Mouse (Mus musculus) right cerebral cortex, postnatal 36 days (tissue): ENCODE results near the gene Ugt1a6a.

Experiments
- DNase-seq, 2 experiments: peaks; one replicate each; pipeline ENCODE4 v3.0.0; 2022; ENCODE audit warnings: low spot score in 2 of 2, mixed read lengths in 1 of 2

Ugt1a6a gene

GRCm38 (mm10) chr1:88250023-88250422 is 115.4 kb downstream of the Ugt1a6a start:
- no peak for DNase-seq

- DNase-seq, result no peak
These were observed 118.5 kb downstream of the Ugt1a6a start for GRCm38 (mm10) chr1:88253106-88253505.

- no peak for DNase-seq
These were observed 118.9 kb downstream of the Ugt1a6a start for GRCm38 (mm10) chr1:88253540-88253939.

GRCm38 (mm10) chr1:88254793-88255465 is 120.3 kb downstream of the Ugt1a6a start:
- DNase-seq, result no peak

GRCm38 (mm10) chr1:88255466-88255857 is 120.9 kb downstream of the Ugt1a6a start:
- no peak for DNase-seq

- no peak for DNase-seq
These were observed 121.6 kb downstream of the Ugt1a6a start for GRCm38 (mm10) chr1:88255989-88256754.

- DNase-seq, result no peak
These were observed 122.5 kb downstream of the Ugt1a6a start for GRCm38 (mm10) chr1:88256886-88257663.

GRCm38 (mm10) chr1:88257681-88258080 is 123.1 kb downstream of the Ugt1a6a start:
- DNase-seq, result no peak

GRCm38 (mm10) chr1:88258361-88258760 is 123.8 kb downstream of the Ugt1a6a start:
- DNase-seq, result no peak

- DNase-seq, result no peak
These were observed 124.5 kb downstream of the Ugt1a6a start for GRCm38 (mm10) chr1:88258881-88259642.

GRCm38 (mm10) chr1:88259643-88260024 is 125.0 kb downstream of the Ugt1a6a start:
- no peak for DNase-seq

- DNase-seq, result no peak
These were observed 125.5 kb downstream of the Ugt1a6a start for GRCm38 (mm10) chr1:88260114-88260513.

- DNase-seq, result no peak
These were observed 126.2 kb downstream of the Ugt1a6a start for GRCm38 (mm10) chr1:88260604-88261377.

GRCm38 (mm10) chr1:88261706-88262105 is 127.1 kb downstream of the Ugt1a6a start:
- DNase-seq, result no peak

- no peak for DNase-seq
These were observed 127.6 kb downstream of the Ugt1a6a start for GRCm38 (mm10) chr1:88262255-88262654.

GRCm38 (mm10) chr1:88262961-88263360 is 128.4 kb downstream of the Ugt1a6a start:
- DNase-seq, result no peak

GRCm38 (mm10) chr1:88263778-88264177 is 129.2 kb downstream of the Ugt1a6a start:
- DNase-seq, result no peak

GRCm38 (mm10) chr1:88264237-88264868 is 129.7 kb downstream of the Ugt1a6a start:
- DNase-seq, result no peak

- no peak for DNase-seq
These were observed 130.2 kb downstream of the Ugt1a6a start for GRCm38 (mm10) chr1:88264869-88265240.

GRCm38 (mm10) chr1:88266123-88266522 is 131.5 kb downstream of the Ugt1a6a start:
- DNase-seq, result no peak
